Mouse (Mus musculus): ENCODE measurements around the gene Rbmy. TPM values are rescaled to one million over a fixed set of nuclear protein-coding genes. Genes with fewer than 3 reads are reported as not detected.
"Not testable (repeated sequence)": the region's sequence is repeated elsewhere in the genome, so short reads cannot be mapped to it uniquely, and the experiment has no call there.

Gene Rbmy
- total RNA-seq (2015) (not detected in 2 replicates), total RNA-seq (2017) (not detected in 2 replicates)

DNA sequence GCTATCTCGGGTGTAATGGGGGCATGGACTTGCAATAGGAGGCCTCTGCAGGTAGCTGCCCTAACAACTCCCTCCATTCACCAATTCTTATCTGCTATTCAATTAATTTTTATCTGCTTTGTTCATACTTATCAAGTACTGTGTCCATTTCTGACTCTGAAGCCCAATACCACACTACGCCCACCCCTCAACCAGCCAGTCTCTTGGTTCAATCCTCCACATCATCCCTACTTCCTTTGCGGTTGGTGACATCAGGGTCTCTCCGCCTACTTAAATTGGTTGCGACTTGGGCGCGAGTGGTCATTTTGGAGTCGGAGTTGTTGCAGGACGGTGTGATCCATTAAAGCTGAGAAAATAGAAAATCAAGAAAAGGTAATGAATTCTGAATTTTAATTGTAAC lies at the start of gene Rbmy, which contains the start of gene Gm10256:
Gene Rbmy (plus strand): TSS at position 301 of the 400 bp plus-strand sequence.
Gene Gm10256 (plus strand): TSS at position 320 of the 400 bp plus-strand sequence.
- not testable (repeated sequence) for ATAC-seq (replicated peaks; ENCODE audit: poor library complexity)

- not testable (repeated sequence) for ATAC-seq (replicated peaks; ENCODE audit: poor library complexity)
Observed at GRCm38 (mm10) chrY:2796105-2796504, 34.4 kb upstream of the Rbmy start, which contains the start of gene Gm4064. Gene Gm4064, minus strand, starts transcription at chrY:2796205.

Other genes with a start within 250 kb of the Rbmy start
- gene H2al2c, start 231.6 kb upstream of the Rbmy start, total RNA-seq (2015), result not detected in 2 replicates
- not detected in 2 replicates for gene H2al2c, start 231.6 kb upstream of the Rbmy start, total RNA-seq (2017)
- not detected in 2 replicates for gene Sry, start 167.0 kb upstream of the Rbmy start, total RNA-seq (2015)
- gene Sry, start 167.0 kb upstream of the Rbmy start, total RNA-seq (2017), result not detected in 2 replicates
- not detected in 2 replicates for gene H2al2b, start 110.0 kb upstream of the Rbmy start, total RNA-seq (2015)
- gene H2al2b, start 110.0 kb upstream of the Rbmy start, total RNA-seq (2017), result not detected in 2 replicates
- gene Gm4064, start 34.5 kb upstream of the Rbmy start, total RNA-seq (2015), result not detected in 2 replicates
- not detected in 2 replicates for gene Gm4064, start 34.5 kb upstream of the Rbmy start, total RNA-seq (2017)
- gene Gm10256, start within 50 bp of the Rbmy start, total RNA-seq (2015), result not detected in 2 replicates
- gene Gm10256, start within 50 bp of the Rbmy start, total RNA-seq (2017), result not detected in 2 replicates
- gene Gm10352, start 70.3 kb downstream of the Rbmy start, total RNA-seq (2015), result not detected in 2 replicates
- not detected in 2 replicates for gene Gm10352, start 70.3 kb downstream of the Rbmy start, total RNA-seq (2017)
- not detected in 2 replicates for gene Gm29289, start 101.9 kb downstream of the Rbmy start, total RNA-seq (2015)
- not detected in 2 replicates for gene Gm29289, start 101.9 kb downstream of the Rbmy start, total RNA-seq (2017)

Data from megakaryocyte progenitor cell, adult 5-6 weeks (primary cell).